Mouse (Mus musculus): Measurements from ENCODE around the gene Fam172a.

GRCm38 (mm10) chr13:78118715-78119114 is 416.9 kb downstream of the Fam172a start:
- TF ChIP-seq POLR2A (IDR thresholded peaks at IDR 0.05; ENCODE audit: borderline replicate concordance, extremely low read depth, insufficient read depth, insufficient read length, poor library complexity, severe bottlenecking), result no peak
- no peak for TF ChIP-seq CTCF (IDR thresholded peaks at IDR 0.05; ENCODE audit: borderline replicate concordance, extremely low read depth, insufficient read depth, insufficient read length)
